Mouse (Mus musculus) embryonic facial prominence, embryonic 11.5 days (tissue): ENCODE measurements around the gene Dohh. TPM values are rescaled to one million over a fixed set of nuclear protein-coding genes. Genes with fewer than 3 reads are reported as not detected.
A peak's percentile ranks its signal among the peaks of the same experiment; 100 is the strongest.

Source experiments
- ATAC-seq: fragments of 200-750 bp; cut with Nextera tagmentation; replicated peaks from 2 replicates; pipeline ENCODE4 v1.8.0; 2017; ENCODE audit warnings: low read depth; ENCODE audit not compliant: insufficient number of reproducible peaks, low FRiP score, low TSS enrichment
- DNase-seq: peaks from one replicate; pipeline ENCODE4 v3.0.0-alpha.2; 2015; ENCODE audit warnings: low spot score
- H3K27ac ChIP-seq: fragments of 300-500 bp; sonication (generic); replicated peaks from 2 replicates; pipeline ENCODE4 v1.5.1; 2014; ENCODE audit warnings: mild to moderate bottlenecking, low read depth, low read length, control low read depth
- H3K27me3 ChIP-seq: fragments of 300-500 bp; sonication (generic); 2 replicates; pipeline ENCODE4 v1.6.1; 2014; ENCODE audit warnings: mild to moderate bottlenecking, low read length, moderate library complexity, mixed read lengths; ENCODE audit not compliant: control insufficient read depth, insufficient read depth
- H3K36me3 ChIP-seq: fragments of 300-500 bp; sonication (generic); replicated peaks from 2 replicates; pipeline ENCODE4 v1.6.1; 2014; ENCODE audit warnings: low read depth, mild to moderate bottlenecking, low read length, moderate library complexity, mixed read lengths; ENCODE audit not compliant: control insufficient read depth, insufficient read depth
- H3K4me1 ChIP-seq: fragments of 300-500 bp; sonication (generic); 2 replicates; pipeline ENCODE4 v1.6.1; 2014; ENCODE audit warnings: low read length, mixed read lengths; ENCODE audit not compliant: control insufficient read depth, insufficient read depth
- H3K4me2 ChIP-seq: fragments of 300-500 bp; sonication (generic); 2 replicates; pipeline ENCODE4 v1.6.1; 2014; ENCODE audit warnings: low read depth, mild to moderate bottlenecking, control low read depth, low read length, moderate library complexity
- H3K4me3 ChIP-seq: fragments of 300-500 bp; sonication (generic); 2 replicates; pipeline ENCODE4 v1.5.1; 2014; ENCODE audit warnings: low read depth, low read length, control low read depth
- H3K9ac ChIP-seq: fragments of 300-500 bp; sonication (generic); replicated peaks from 2 replicates; pipeline ENCODE4 v1.6.1; 2014; ENCODE audit warnings: mild to moderate bottlenecking, control low read depth, low read length
- H3K9me3 ChIP-seq: fragments of 300-500 bp; sonication (generic); replicated peaks from 2 replicates; pipeline ENCODE4 v1.6.1; 2016; ENCODE audit warnings: mild to moderate bottlenecking, low read length, inconsistent platforms, mixed read lengths; ENCODE audit not compliant: control insufficient read depth
- WGBS: fragments of 180-500 bp; shearing (Covaris S2); extraction: QIAGEN DNeasy Blood & Tissue Kit; methylation state at CpG from one replicate; pipeline ENCODE4 v1.1.7; 2014; 5-methylcytosine and 5-hydroxymethylcytosine counted together
- polyA plus RNA-seq: library from polyadenylated mRNA; unstranded; fragments of >200 nt; fragmentation: Nextera tagmentation; extraction: Ambion mirVana; gene quantifications from 2 replicates; pipeline ENCODE4 v1.2.1, GENCODE M21; 2014

Gene Dohh
- polyA plus RNA-seq, 1 experiment from 2014 or later: 45.0 TPM

DNA sequence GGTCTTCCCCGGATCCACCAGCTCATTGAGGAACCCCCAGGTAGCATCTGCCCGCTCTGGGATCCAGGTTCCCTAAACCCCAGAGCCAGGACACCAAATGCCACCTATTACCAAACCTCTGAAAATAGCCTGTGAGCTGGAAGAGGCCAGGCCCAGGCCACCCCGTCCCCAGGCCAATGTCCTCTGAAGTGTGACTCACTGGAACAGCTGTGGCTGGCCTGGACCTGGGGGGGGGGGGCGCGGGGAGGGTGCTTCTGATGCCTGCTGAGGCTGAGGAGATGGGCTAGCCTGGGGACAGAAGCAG is 37.5 kb downstream of the Dohh start:
- Histone ChIP-seq H3K4me1 (peaks cover 10% of the 10 kb centered on the region), H3K9me3 (no peaks in the 10 kb centered on the region), H3K27me3 (peaks cover 16% of the 10 kb centered on the region), H3K9ac (no peak overlapping the region), H3K4me2 (no peak overlapping the region), H3K4me3 (no peak overlapping the region), H3K36me3 (no peaks in the 10 kb centered on the region), H3K27ac (no peak overlapping the region)
- ATAC-seq: no peak
- 82% methylated on average over 5 of the region's 5 CpGs for WGBS
- no peak for DNase-seq

DNA sequence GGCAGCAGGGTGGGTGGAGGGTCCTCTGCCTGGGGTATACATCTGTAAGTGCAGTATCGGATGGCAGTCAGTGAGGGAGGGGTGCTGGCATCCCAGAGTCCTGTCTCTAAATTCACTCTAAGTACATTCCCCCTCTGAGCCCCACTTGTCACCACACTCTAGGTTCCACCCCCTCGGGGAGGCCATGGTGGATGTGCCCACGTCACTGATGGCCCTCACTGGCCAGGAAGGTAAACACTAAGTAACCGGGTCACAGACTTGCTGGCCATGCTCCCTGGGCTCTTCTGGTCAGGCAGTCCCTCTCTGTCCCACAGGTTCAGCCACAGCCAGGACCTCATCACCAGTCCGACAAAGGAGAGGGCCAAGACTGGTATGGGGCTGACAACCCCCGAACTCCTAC is 38.0 kb downstream of the Dohh start:
- 80% methylated on average over 6 of the region's 6 CpGs for whole genome bisulfite sequencing
- Histone ChIP-seq H3K4me1 (peaks cover 8% of the 10 kb centered on the region), H3K27me3 (peaks cover 20% of the 10 kb centered on the region)

DNA sequence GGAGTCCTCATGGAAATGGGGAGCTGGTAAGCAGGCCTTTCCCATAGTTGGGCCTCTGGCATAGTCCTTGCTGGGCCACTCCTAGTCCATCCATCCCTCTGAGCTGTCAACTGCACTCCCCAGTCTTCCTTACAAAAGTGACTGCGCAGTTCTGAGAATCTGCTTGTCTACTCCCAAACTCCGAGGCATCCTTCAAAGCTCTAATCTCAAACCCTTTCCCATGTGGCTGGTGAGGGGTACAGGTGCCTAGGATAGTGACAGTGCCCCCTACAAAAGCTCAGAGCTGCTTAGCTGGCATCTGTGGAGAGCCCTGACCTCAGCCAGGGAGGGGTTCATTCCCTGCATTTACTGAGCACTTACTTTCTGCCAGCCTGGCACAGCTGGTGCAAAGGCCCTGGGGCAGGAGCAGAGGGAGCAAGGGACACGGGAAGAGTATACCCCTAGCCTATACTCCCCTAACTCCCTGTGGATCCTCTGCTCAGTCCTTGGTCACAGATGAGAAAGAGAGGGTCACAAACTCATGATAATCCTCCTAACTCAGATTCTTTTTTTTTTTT is 38.5 kb downstream of the Dohh start:
- Histone ChIP-seq H3K4me3 (no peak overlapping the region), H3K27ac (no peak overlapping the region), H3K36me3 (no peaks in the 10 kb centered on the region), H3K4me2 (no peak overlapping the region), H3K4me1 (peaks cover 6% of the 10 kb centered on the region; the same call in 1 of the 2 replicates), H3K9ac (no peak overlapping the region), H3K27me3 (peaks cover 26% of the 10 kb centered on the region), H3K9me3 (no peaks in the 10 kb centered on the region)
- WGBS: 74% methylated on average over 3 of the region's 3 CpGs
- no peak for DNase-seq
- no peak for ATAC-seq

More for the DNA sequence above, 38.0 kb downstream of the Dohh start:
- no peak overlapping the region for H3K4me3 ChIP-seq
- H3K27ac ChIP-seq: no peak overlapping the region
- H3K9me3 ChIP-seq: no peaks in the 10 kb centered on the region
- no peak for DNase-seq
- no peak overlapping the region for H3K4me2 ChIP-seq
- ATAC-seq: no peak
- H3K36me3 ChIP-seq: no peaks in the 10 kb centered on the region
- no peak overlapping the region for H3K9ac ChIP-seq

- H3K27me3 ChIP-seq: peaks cover 31% of the 10 kb centered on the region
- DNase-seq: no peak
- H3K4me2 ChIP-seq: no peak overlapping the region
- H3K36me3 ChIP-seq: no peaks in the 10 kb centered on the region
- H3K4me3 ChIP-seq: no peak overlapping the region
- H3K9ac ChIP-seq: no peak overlapping the region
- no peak for ATAC-seq
- H3K27ac ChIP-seq: no peak overlapping the region
- WGBS: 64% methylated on average over 4 of the region's 4 CpGs
- H3K9me3 ChIP-seq: no peaks in the 10 kb centered on the region
- H3K4me1 ChIP-seq: peaks cover 6% of the 10 kb centered on the region; the same call in 1 of the 2 replicates
Measured at GRCm38 (mm10) chr10:81423476-81424245, 39.4 kb downstream of the Dohh start.

- Histone ChIP-seq H3K27me3 (peaks cover 31% of the 10 kb centered on the region), H3K9me3 (no peaks in the 10 kb centered on the region), H3K36me3 (no peaks in the 10 kb centered on the region), H3K4me3 (no peak overlapping the region), H3K4me1 (peaks cover 6% of the 10 kb centered on the region), H3K4me2 (peak overlapping the region; percentile 23; the same call in 1 of the 2 replicates), H3K9ac (no peak overlapping the region), H3K27ac (no peak overlapping the region)
- WGBS: 4% methylated on average over 25 of the region's 25 CpGs
- no peak for ATAC-seq
- no peak for DNase-seq
Measured at GRCm38 (mm10) chr10:81424246-81425051, 40.2 kb downstream of the Dohh start.

GRCm38 (mm10) chr10:81425236-81425850 is 41.1 kb downstream of the Dohh start:
- Histone ChIP-seq H3K4me3 (no peak overlapping the region), H3K27ac (no peak overlapping the region), H3K4me2 (peak overlapping the region; percentile 74), H3K27me3 (peaks cover 31% of the 10 kb centered on the region), H3K9me3 (no peaks in the 10 kb centered on the region), H3K4me1 (peaks cover 6% of the 10 kb centered on the region), H3K36me3 (no peaks in the 10 kb centered on the region), H3K9ac (peak overlapping the region; percentile 25; the same call in 1 of the 2 replicates)
- DNase-seq (no peak), ATAC-seq (no peak)
- 19% methylated on average over 10 of the region's 10 CpGs for WGBS

DNA sequence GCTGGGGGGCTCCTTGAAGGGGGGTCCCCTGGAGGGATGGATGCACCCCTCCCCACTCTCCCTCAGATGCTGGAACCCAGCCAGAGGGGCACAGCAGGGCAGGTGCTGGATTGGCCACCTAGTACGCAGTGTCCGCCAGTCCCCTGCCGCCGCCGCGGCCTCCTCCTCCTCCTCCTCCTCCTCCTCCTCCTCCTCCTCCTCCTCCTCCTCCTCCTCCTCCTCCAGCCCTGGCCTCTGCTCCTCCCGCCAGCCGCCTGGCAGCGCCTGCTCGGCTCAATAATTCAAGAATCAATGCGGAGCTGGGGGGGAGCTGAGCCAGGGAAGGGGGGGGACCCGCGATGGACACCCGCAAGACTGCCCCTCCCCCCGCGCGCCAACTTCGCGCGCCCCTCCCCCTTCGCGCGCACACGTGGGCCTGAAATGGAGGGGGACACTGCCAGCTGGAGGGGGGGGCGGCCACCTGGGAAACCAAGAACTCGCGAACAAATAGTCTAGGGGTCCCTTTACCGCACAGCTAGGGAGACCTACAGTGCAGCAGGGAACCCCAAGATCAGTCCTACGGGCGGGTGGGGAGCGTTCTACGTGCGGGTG is 41.9 kb downstream of the Dohh start:
- Histone ChIP-seq H3K4me2 (peak overlapping the region; percentile 74), H3K36me3 (no peaks in the 10 kb centered on the region), H3K9ac (peak overlapping the region; percentile 62), H3K9me3 (no peaks in the 10 kb centered on the region), H3K4me1 (peaks cover 6% of the 10 kb centered on the region), H3K27ac (no peak overlapping the region), H3K27me3 (peaks cover 31% of the 10 kb centered on the region), H3K4me3 (peak overlapping the region; percentile 41)
- ATAC-seq (no peak), DNase-seq (no peak)
- WGBS: 1% methylated on average over 13 of the region's 33 CpGs
